Mouse (Mus musculus): ENCODE measurements at regions not wholly inside any gene's neighbourhood (a gene's known extent, or its start where the extent isn't known, plus 50 kb on each side); places are given as distances from the start of the nearest gene placed in this dataset.
"Not testable (repeated sequence)": the region's sequence is repeated elsewhere in the genome, so short reads cannot be mapped to it uniquely, and the experiment has no call there.

DNA sequence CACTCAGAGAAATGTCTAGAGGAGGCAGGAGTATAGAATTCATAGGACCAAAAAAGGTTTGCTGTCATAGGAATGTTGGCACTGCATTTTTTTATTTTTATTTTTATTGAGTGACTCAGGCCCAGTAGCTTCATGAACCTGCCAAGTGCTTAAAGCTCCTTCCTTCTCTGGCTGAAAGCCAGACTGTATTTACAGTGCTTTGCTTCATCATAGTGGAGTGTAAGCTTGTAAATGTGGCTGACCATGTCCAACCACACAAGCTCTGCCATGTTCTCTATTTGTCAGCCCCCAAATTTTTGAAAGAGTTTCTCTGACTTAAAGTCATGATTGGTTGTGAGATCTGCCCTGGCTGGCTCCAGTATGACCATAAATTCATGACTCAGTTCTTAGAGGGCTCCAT, 221.0 kb downstream of the Kif20b start:
- H3K4me2 ChIP-seq (ENCODE audit: low read depth, low read length) = no peak overlapping the region
- ATAC-seq (ENCODE audit: low read depth) = no peak
- no peaks in the 10 kb centered on the region for H3K4me1 ChIP-seq (ENCODE audit: control insufficient read depth, insufficient read depth, low read length)

DNA sequence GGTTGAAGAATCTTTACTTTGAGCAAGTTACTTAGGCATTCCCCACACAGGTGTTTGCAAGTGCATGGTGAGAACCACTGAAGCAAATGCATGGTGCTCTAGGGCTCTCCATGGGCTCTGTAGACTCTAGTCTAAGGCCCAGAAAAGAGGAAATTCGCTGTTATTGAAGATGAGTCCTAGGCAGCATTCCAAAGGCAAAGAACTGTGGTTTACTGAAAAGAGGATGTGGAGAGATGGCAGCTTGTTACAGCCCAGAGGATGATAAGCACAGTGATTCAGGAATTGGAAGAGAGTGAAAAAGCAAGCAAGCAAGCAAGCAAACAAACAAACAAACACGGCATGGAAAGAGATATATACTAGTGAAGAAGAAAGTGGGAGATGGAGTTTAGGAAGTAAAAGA, 221.6 kb downstream of the Kif20b start:
- no peak overlapping the region for H3K9ac ChIP-seq (replicated peaks; ENCODE audit: low read depth, low read length)
- no peaks in the 10 kb centered on the region for H3K4me1 ChIP-seq (ENCODE audit: control insufficient read depth, insufficient read depth, low read length)
- H3K4me3 ChIP-seq (ENCODE audit: low read depth, low read length) = no peak overlapping the region
- H3K27me3 ChIP-seq (ENCODE audit: control insufficient read depth, insufficient read depth, low read length) = no peaks in the 10 kb centered on the region
- ATAC-seq (ENCODE audit: low read depth) = no peak
- 89% methylated on average over 2 of the region's 2 CpGs for WGBS
- H3K36me3 ChIP-seq (ENCODE audit: control insufficient read depth, insufficient read depth, low read length) = no peaks in the 10 kb centered on the region
- H3K27ac ChIP-seq (ENCODE audit: low read depth, low read length) = no peak overlapping the region
- H3K4me2 ChIP-seq (ENCODE audit: low read depth, low read length) = no peak overlapping the region
- no peaks in the 10 kb centered on the region for H3K9me3 ChIP-seq (ENCODE audit: control insufficient read depth, low read length)

More for the DNA sequence above, 221.0 kb downstream of the Kif20b start:
- no peak overlapping the region for H3K9ac ChIP-seq (replicated peaks; ENCODE audit: low read depth, low read length)
- no peak overlapping the region for H3K27ac ChIP-seq (ENCODE audit: low read depth, low read length)
- H3K4me3 ChIP-seq (ENCODE audit: low read depth, low read length) = no peak overlapping the region
- no peaks in the 10 kb centered on the region for H3K36me3 ChIP-seq (ENCODE audit: control insufficient read depth, insufficient read depth, low read length)
- H3K9me3 ChIP-seq (ENCODE audit: control insufficient read depth, low read length) = no peaks in the 10 kb centered on the region
- no peaks in the 10 kb centered on the region for H3K27me3 ChIP-seq (ENCODE audit: control insufficient read depth, insufficient read depth, low read length)

DNA sequence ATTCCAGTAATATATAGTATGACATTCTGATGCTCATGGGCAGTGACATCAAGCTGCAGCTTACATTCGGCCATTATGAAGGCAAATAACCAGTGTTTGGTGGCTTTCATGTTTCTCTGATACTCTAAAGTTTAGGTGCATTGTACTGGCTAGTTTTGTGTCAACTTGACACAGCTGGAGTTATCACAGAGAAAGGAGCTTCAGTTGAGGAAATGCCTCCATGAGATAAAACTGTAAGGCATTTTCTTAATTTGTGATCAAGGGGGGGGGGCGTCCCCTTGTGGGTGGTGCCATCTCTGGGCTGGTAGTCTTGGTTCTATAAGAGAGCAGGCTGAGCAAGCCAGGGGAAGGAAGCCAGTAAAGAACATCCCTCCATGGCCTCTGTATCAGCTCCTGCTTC, 227.3 kb downstream of the Kif20b start:
- H3K9ac ChIP-seq (replicated peaks; ENCODE audit: low read depth, low read length); ATAC-seq (ENCODE audit: low read depth); H3K36me3 ChIP-seq (ENCODE audit: control insufficient read depth, insufficient read depth, low read length); H3K4me1 ChIP-seq (ENCODE audit: control insufficient read depth, insufficient read depth, low read length); H3K27me3 ChIP-seq (ENCODE audit: control insufficient read depth, insufficient read depth, low read length); H3K4me3 ChIP-seq (ENCODE audit: low read depth, low read length); H3K9me3 ChIP-seq (ENCODE audit: control insufficient read depth, low read length); H3K4me2 ChIP-seq (ENCODE audit: low read depth, low read length); H3K27ac ChIP-seq (ENCODE audit: low read depth, low read length): not testable (repeated sequence)
- WGBS = 95% methylated on average over 2 of the region's 2 CpGs

DNA sequence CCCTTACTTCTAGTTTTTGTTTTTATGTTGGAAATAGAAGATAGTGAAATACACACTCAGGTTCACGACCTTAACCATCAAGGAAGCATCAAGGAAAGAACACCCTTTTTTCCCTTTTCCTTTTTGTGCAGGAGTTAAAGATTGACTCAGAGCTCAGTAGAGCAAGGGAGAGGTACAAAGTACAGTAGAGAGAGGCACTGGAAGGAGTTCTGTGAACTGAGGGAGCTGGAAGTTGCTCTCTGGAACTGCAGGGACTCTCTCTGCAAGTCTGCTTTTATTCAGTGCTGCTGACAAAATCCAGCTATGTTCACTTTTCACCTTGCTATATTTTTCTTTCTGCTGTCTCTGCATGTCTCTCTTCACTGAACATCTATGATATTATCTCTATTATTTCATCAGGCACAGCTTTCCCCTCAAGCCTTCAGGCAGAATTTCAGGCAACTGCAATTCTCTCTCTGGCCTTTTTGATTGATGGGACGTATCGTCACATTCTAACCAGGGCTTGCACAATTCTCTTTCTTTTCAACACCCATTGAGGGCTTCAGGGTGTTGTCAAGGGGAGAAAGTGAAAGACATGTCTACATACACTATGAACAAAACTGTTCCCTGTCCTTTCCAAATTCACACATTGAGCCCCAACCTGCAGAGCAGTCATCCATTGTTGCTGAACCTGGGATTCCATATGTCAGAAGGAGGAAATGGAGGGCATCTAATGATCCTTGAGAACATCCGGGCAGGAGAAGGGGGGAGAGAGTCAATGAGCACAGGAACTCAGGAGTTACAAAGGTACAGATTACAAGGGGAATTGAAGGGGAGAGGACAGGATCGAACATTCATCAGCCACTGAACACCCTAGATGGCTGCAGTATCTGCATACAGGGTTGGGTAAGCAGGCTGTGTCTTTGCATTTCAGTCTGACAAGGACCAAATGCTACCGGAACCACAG, 228.9 kb downstream of the Kif20b start:
- Histone ChIP-seq H3K4me3 (ENCODE audit: low read depth, low read length) (no peak overlapping the region), H3K27me3 (ENCODE audit: control insufficient read depth, insufficient read depth, low read length) (no peaks in the 10 kb centered on the region), H3K9me3 (ENCODE audit: control insufficient read depth, low read length) (no peaks in the 10 kb centered on the region), H3K9ac (replicated peaks; ENCODE audit: low read depth, low read length) (no peak overlapping the region), H3K36me3 (ENCODE audit: control insufficient read depth, insufficient read depth, low read length) (no peaks in the 10 kb centered on the region), H3K4me2 (ENCODE audit: low read depth, low read length) (no peak overlapping the region), H3K27ac (ENCODE audit: low read depth, low read length) (no peak overlapping the region), H3K4me1 (ENCODE audit: control insufficient read depth, insufficient read depth, low read length) (no peaks in the 10 kb centered on the region)
- no peak for ATAC-seq (ENCODE audit: low read depth)
- 77% methylated on average over 6 of the region's 6 CpGs for WGBS

DNA sequence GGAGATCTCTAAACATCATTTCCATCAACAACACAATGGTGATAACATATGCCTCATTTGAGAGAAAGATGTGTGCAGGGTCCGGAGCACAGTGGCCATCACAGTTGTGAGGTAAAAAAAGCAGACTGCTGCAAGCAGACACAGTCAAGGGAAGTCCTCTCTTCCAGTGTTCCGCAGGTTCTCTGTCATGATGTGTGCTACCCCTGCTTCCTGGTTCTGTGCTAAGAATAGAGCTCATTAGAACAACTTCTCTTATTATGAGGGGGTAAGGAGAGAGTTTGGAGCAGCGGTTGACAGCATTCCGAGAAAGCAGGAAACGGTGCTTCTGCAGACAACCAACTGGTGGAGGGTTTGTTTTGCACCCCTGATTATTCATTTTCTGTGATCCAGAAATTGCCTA, 229.7 kb downstream of the Kif20b start:
- Histone ChIP-seq H3K27me3 (ENCODE audit: control insufficient read depth, insufficient read depth, low read length) (no peaks in the 10 kb centered on the region), H3K9me3 (ENCODE audit: control insufficient read depth, low read length) (no peaks in the 10 kb centered on the region), H3K9ac (replicated peaks; ENCODE audit: low read depth, low read length) (no peak overlapping the region), H3K4me3 (ENCODE audit: low read depth, low read length) (no peak overlapping the region), H3K27ac (ENCODE audit: low read depth, low read length) (no peak overlapping the region), H3K4me2 (ENCODE audit: low read depth, low read length) (no peak overlapping the region), H3K36me3 (ENCODE audit: control insufficient read depth, insufficient read depth, low read length) (no peaks in the 10 kb centered on the region), H3K4me1 (ENCODE audit: control insufficient read depth, insufficient read depth, low read length) (no peaks in the 10 kb centered on the region)
- 85% methylated on average over 5 of the region's 5 CpGs for WGBS
- no peak for ATAC-seq (ENCODE audit: low read depth)

DNA sequence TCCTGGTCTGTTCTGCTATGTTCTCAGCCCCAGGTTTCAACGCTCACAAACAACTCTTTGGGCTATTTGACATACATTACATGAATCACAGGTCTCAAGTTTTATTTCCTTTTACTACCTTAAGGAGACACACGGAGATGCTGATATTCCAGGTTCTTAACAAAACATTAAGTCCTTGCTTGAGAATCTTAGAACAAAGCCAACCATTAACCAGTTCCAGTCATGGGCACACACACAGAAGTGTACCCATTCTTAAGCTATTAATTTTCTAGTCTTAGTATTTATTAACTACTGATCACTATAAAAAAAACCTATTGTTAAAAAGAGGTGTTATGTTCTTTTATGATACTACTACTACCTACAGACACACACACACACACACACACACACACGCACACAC, 235.7 kb downstream of the Kif20b start:
- H3K9me3 ChIP-seq (ENCODE audit: control insufficient read depth, low read length) = no peaks in the 10 kb centered on the region
- no peak overlapping the region for H3K4me3 ChIP-seq (ENCODE audit: low read depth, low read length)
- no peaks in the 10 kb centered on the region for H3K4me1 ChIP-seq (ENCODE audit: control insufficient read depth, insufficient read depth, low read length)
- no peak overlapping the region for H3K9ac ChIP-seq (replicated peaks; ENCODE audit: low read depth, low read length)
- no peak for ATAC-seq (ENCODE audit: low read depth)
- H3K4me2 ChIP-seq (ENCODE audit: low read depth, low read length) = no peak overlapping the region
- H3K36me3 ChIP-seq (ENCODE audit: control insufficient read depth, insufficient read depth, low read length) = no peaks in the 10 kb centered on the region
- 87% methylated on average over 3 of the region's 3 CpGs for WGBS
- no peaks in the 10 kb centered on the region for H3K27me3 ChIP-seq (ENCODE audit: control insufficient read depth, insufficient read depth, low read length)
- no peak overlapping the region for H3K27ac ChIP-seq (ENCODE audit: low read depth, low read length)

DNA sequence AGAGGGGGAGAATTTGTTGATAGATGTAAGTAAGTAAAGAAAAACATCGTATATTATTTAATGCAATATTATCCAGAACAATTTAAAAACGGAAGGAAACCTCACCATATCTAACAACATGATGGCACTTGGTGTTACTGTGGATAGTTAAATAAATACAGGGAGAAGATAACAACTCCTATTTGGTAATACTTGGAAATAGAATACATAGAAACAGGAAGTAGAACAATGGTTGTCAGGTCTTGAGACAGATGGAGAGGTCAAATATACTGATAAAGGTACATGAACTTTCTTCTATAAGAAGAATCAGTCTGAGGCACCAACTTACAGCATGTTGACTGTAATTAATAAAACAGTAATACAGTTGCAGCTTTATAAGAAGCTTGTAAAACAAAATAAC, 242.6 kb downstream of the Kif20b start:
- no peak overlapping the region for H3K9ac ChIP-seq (replicated peaks; ENCODE audit: low read depth, low read length)
- no peak for ATAC-seq (ENCODE audit: low read depth)
- no peaks in the 10 kb centered on the region for H3K27me3 ChIP-seq (ENCODE audit: control insufficient read depth, insufficient read depth, low read length)
- 88% methylated on average over 2 of the region's 2 CpGs for WGBS
- no peaks in the 10 kb centered on the region for H3K4me1 ChIP-seq (ENCODE audit: control insufficient read depth, insufficient read depth, low read length)
- no peaks in the 10 kb centered on the region for H3K36me3 ChIP-seq (ENCODE audit: control insufficient read depth, insufficient read depth, low read length)
- no peaks in the 10 kb centered on the region for H3K9me3 ChIP-seq (ENCODE audit: control insufficient read depth, low read length)
- no peak overlapping the region for H3K27ac ChIP-seq (ENCODE audit: low read depth, low read length)
- no peak overlapping the region for H3K4me3 ChIP-seq (ENCODE audit: low read depth, low read length)
- H3K4me2 ChIP-seq (ENCODE audit: low read depth, low read length) = no peak overlapping the region

DNA sequence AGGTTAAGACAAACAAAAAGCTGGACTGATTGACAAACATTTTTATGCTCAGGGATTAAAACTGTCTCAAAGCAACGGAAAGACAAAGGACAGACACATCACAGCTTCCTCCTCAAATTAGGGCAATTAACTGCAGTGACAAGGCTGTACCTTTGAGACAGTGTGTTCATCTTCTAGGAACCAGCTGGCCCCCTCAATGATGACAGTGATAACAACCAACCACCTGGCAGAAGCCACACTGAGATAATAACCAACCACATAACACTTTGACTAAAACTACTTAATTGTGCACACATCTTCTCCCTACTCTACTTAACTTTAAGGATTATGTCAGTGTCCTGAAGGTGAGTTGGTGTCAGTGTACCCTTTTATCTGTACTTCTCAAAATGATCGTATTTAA, 248.4 kb downstream of the Kif20b start:
- Histone ChIP-seq H3K36me3 (ENCODE audit: control insufficient read depth, insufficient read depth, low read length) (no peaks in the 10 kb centered on the region), H3K27me3 (ENCODE audit: control insufficient read depth, insufficient read depth, low read length) (no peaks in the 10 kb centered on the region), H3K9me3 (ENCODE audit: control insufficient read depth, low read length) (no peaks in the 10 kb centered on the region), H3K4me3 (ENCODE audit: low read depth, low read length) (no peak overlapping the region), H3K9ac (replicated peaks; ENCODE audit: low read depth, low read length) (no peak overlapping the region), H3K4me2 (ENCODE audit: low read depth, low read length) (no peak overlapping the region), H3K4me1 (ENCODE audit: control insufficient read depth, insufficient read depth, low read length) (no peaks in the 10 kb centered on the region), H3K27ac (ENCODE audit: low read depth, low read length) (no peak overlapping the region)
- no peak for ATAC-seq (ENCODE audit: low read depth)
- WGBS = 56% methylated on average over 2 of the region's 2 CpGs

DNA sequence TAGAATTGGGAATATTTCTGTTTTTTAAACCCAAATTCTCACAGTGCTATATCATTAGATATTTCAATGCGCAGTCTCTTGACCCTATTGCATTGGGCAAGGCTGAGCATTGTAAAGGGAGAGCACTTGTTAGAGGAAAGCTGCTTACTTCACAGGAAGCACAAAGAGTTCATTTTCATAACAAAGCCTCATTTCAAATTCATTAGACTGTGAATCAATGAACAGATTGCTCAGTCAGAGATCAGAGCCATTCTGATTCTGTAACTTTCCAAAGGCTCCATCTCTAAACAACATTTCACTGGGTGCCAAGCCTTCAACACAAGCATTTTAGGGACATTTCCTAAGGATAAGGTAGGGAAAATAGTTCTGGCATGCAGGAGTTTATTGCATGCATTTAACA, 257.9 kb downstream of the Kif20b start:
- H3K4me1 ChIP-seq (ENCODE audit: control insufficient read depth, insufficient read depth, low read length) = no peaks in the 10 kb centered on the region
- no peaks in the 10 kb centered on the region for H3K9me3 ChIP-seq (ENCODE audit: control insufficient read depth, low read length)
- no peak overlapping the region for H3K9ac ChIP-seq (replicated peaks; ENCODE audit: low read depth, low read length)
- no peak for ATAC-seq (ENCODE audit: low read depth)
- no peak overlapping the region for H3K4me2 ChIP-seq (ENCODE audit: low read depth, low read length)
- H3K27me3 ChIP-seq (ENCODE audit: control insufficient read depth, insufficient read depth, low read length) = no peaks in the 10 kb centered on the region
- 72% methylated on average over 1 of the region's 1 CpGs for WGBS
- H3K4me3 ChIP-seq (ENCODE audit: low read depth, low read length) = no peak overlapping the region
- no peaks in the 10 kb centered on the region for H3K36me3 ChIP-seq (ENCODE audit: control insufficient read depth, insufficient read depth, low read length)
- no peak overlapping the region for H3K27ac ChIP-seq (ENCODE audit: low read depth, low read length)
